Mouse (Mus musculus) CH12.LX (cell line): ENCODE measurements around the gene Zbtb20. TPM values are rescaled to one million over a fixed set of nuclear protein-coding genes. Genes with fewer than 3 reads are reported as not detected.

Experiments used
- DNase-seq: peaks from one replicate; pipeline ENCODE4 v3.0.0-alpha.2; 2013; ENCODE audit errors: extremely low read depth
- H3K27ac ChIP-seq: 2 replicates; pipeline ENCODE4 v1.5.1; 2012; ENCODE audit warnings: low read depth, mild to moderate bottlenecking, control low read depth, moderate library complexity; ENCODE audit not compliant: insufficient read depth
- H3K27me3 ChIP-seq: replicated peaks from 2 replicates; pipeline ENCODE3; 2012; ENCODE audit warnings: inconsistent platforms
- H3K36me3 ChIP-seq, 2 experiments: replicated peaks in 1 of 2; 2 replicates each; pipeline versions ENCODE3 to v1.6.1; 2012; ENCODE audit warnings: inconsistent platforms in 1 of 2, low read length in 1 of 2, mild to moderate bottlenecking in 1 of 2, mixed read lengths in 1 of 2, moderate library complexity in 1 of 2; ENCODE audit not compliant: control insufficient read depth in 1 of 2, insufficient read depth in 1 of 2
- H3K4me1 ChIP-seq, 2 experiments: 2 replicates each; pipeline ENCODE4 v1.6.1; 2012; ENCODE audit warnings: inconsistent platforms in 1 of 2, moderate library complexity in 1 of 2; ENCODE audit not compliant: insufficient read depth in 2 of 2, control insufficient read depth in 1 of 2
- H3K4me2 ChIP-seq: 2 replicates; pipeline ENCODE4 v1.6.1; 2012; ENCODE audit warnings: low read depth, mild to moderate bottlenecking, control low read depth; ENCODE audit not compliant: poor library complexity, insufficient read depth, severe bottlenecking
- H3K4me3 ChIP-seq, 3 experiments: fragments of 150-350 bp in 1 of 3; sonication (generic) in 1 of 3; replicated peaks in 1 of 3; 2 replicates each; pipeline versions ENCODE3 to v1.5.1; 2011 to 2012; ENCODE audit warnings: low read depth in 2 of 3, low read length in 2 of 3, mild to moderate bottlenecking in 2 of 3, moderate library complexity in 2 of 3, control low read depth in 1 of 3, improper control_type of control experiment in 1 of 3, inconsistent platforms in 1 of 3, mixed read lengths in 1 of 3; ENCODE audit not compliant: poor library complexity in 1 of 3
- H3K79me2 ChIP-seq: replicated peaks from 2 replicates; pipeline ENCODE4 v1.6.1; 2012; ENCODE audit warnings: mild to moderate bottlenecking, moderate library complexity; ENCODE audit not compliant: control insufficient read depth, poor library complexity, insufficient read depth, severe bottlenecking; ENCODE audit errors: extremely low read depth
- H3K9ac ChIP-seq: 2 replicates; pipeline ENCODE4 v1.6.1; 2012; ENCODE audit warnings: low read depth, mild to moderate bottlenecking, control low read depth, moderate library complexity; ENCODE audit not compliant: insufficient read depth
- H3K9me3 ChIP-seq: replicated peaks from 2 replicates; pipeline ENCODE3; 2012; ENCODE audit warnings: low read length, inconsistent platforms, mixed read lengths
- BHLHE40 ChIP-seq: IDR thresholded peaks from 2 replicates; pipeline ENCODE4 v1.6.1; 2011; ENCODE audit warnings: mild to moderate bottlenecking, low read depth, low read length, improper control_type of control experiment
- CHD2 ChIP-seq: IDR thresholded peaks from 2 replicates; pipeline ENCODE4 v1.6.1; 2011; ENCODE audit warnings: low read length, improper control_type of control experiment
- ELF1 ChIP-seq: IDR thresholded peaks from 2 replicates; pipeline ENCODE4 v1.6.1; 2014; ENCODE audit warnings: low read depth, mild to moderate bottlenecking, inconsistent platforms, low read length, improper control_type of control experiment
- EP300 ChIP-seq: IDR thresholded peaks from 2 replicates; pipeline ENCODE4 v1.6.1; 2011; ENCODE audit warnings: low read length, improper control_type of control experiment
- HCFC1 ChIP-seq: IDR thresholded peaks from 2 replicates; pipeline ENCODE4 v1.6.1; 2012; ENCODE audit warnings: low read depth, mild to moderate bottlenecking, inconsistent platforms, low read length, improper control_type of control experiment
- IRF4 ChIP-seq: IDR thresholded peaks from 2 replicates; pipeline ENCODE4 v1.6.1; 2014; ENCODE audit warnings: low read depth, mild to moderate bottlenecking, inconsistent platforms, low read length, improper control_type of control experiment
- JUN ChIP-seq: IDR thresholded peaks from 2 replicates; pipeline ENCODE4 v1.6.1; 2011; ENCODE audit warnings: low read depth, mild to moderate bottlenecking, low read length, improper control_type of control experiment, moderate library complexity; ENCODE audit not compliant: insufficient read depth
- KAT2A ChIP-seq: IDR thresholded peaks from 2 replicates; pipeline ENCODE4 v1.6.1; 2012; ENCODE audit warnings: low read length, improper control_type of control experiment, inconsistent platforms; ENCODE audit not compliant: insufficient replicate concordance
- MAX ChIP-seq: IDR thresholded peaks from 2 replicates; pipeline ENCODE4 v1.6.1; 2011; ENCODE audit warnings: low read length, improper control_type of control experiment
- MAZ ChIP-seq: IDR thresholded peaks from 2 replicates; pipeline ENCODE4 v1.6.1; 2012; ENCODE audit warnings: low read depth, mild to moderate bottlenecking, inconsistent platforms, low read length, improper control_type of control experiment, moderate library complexity
- MEF2A ChIP-seq: IDR thresholded peaks from 2 replicates; pipeline ENCODE4 v1.6.1; 2014; ENCODE audit warnings: low read depth, mild to moderate bottlenecking, inconsistent platforms, low read length, improper control_type of control experiment, borderline replicate concordance
- NELFE ChIP-seq: IDR thresholded peaks from 2 replicates; pipeline ENCODE4 v1.6.1; 2011; ENCODE audit warnings: low read depth, low read length, improper control_type of control experiment
- PAX5 ChIP-seq: IDR thresholded peaks from 2 replicates; pipeline ENCODE4 v1.6.1; 2012; ENCODE audit warnings: low read length, inconsistent platforms, mixed read lengths
- POLR2A ChIP-seq: IDR thresholded peaks from 2 replicates; pipeline ENCODE4 v1.6.1; 2011; ENCODE audit warnings: low read depth, mild to moderate bottlenecking, improper control_type of control experiment, low read length
- POLR2AphosphoS2 ChIP-seq: IDR thresholded peaks from 2 replicates; pipeline ENCODE4 v1.6.1; 2011; ENCODE audit warnings: low read depth, low read length, improper control_type of control experiment
- RCOR1 ChIP-seq: conservative IDR thresholded peaks from 2 replicates; pipeline ENCODE4 v1.6.1; 2012; ENCODE audit warnings: low read depth, mild to moderate bottlenecking, inconsistent platforms, low read length, improper control_type of control experiment
- TBP ChIP-seq: conservative IDR thresholded peaks from 2 replicates; pipeline ENCODE4 v1.6.1; 2011; ENCODE audit warnings: low read depth, low read length, improper control_type of control experiment
- TCF12 ChIP-seq: IDR thresholded peaks from 2 replicates; pipeline ENCODE4 v1.6.1; 2014; ENCODE audit warnings: low read depth, mild to moderate bottlenecking, inconsistent platforms, low read length, improper control_type of control experiment
- USF1 ChIP-seq: IDR thresholded peaks from 2 replicates; pipeline ENCODE4 v1.6.1; 2014; ENCODE audit warnings: low read depth, mild to moderate bottlenecking, inconsistent platforms, low read length, improper control_type of control experiment
- ZMIZ1 ChIP-seq: IDR thresholded peaks from 2 replicates; pipeline ENCODE4 v1.6.1; 2012; ENCODE audit warnings: low read depth, mild to moderate bottlenecking, inconsistent platforms, low read length, improper control_type of control experiment
- dilution Hi-C: fragments of 300-500 bp; cut with MboI; formaldehyde crosslinking; loops from 2 replicates; pipeline ENCODE4 v1.14.3; 2020; ENCODE audit warnings: low sequenced_read_pairs; ENCODE audit not compliant: extremely low pct_unique_long_range_greater_than_20kb, extremely low pct_ligation_motif_present
- in situ Hi-C: fragments of 300-500 bp; cut with MboI; formaldehyde crosslinking; loops from 3 replicates; pipeline ENCODE4 v1.14.3; 2019; ENCODE audit warnings: low sequenced_read_pairs, low pct_ligation_motif_present, low pct_unique_long_range_greater_than_20kb, mixed read lengths
- polyA plus RNA-seq: library from polyadenylated mRNA; unstranded; fragments of >175 nt; gene quantifications from 2 replicates; pipeline ENCODE4 v1.2.1, GENCODE M21; 2012; ENCODE audit warnings: low read depth; ENCODE audit not compliant: insufficient read length
- total RNA-seq, 2 experiments: library from RNA; depleted of rRNA; stranded (reverse); fragments of 300-350 nt in 1 of 2; fragments of >200 nt in 1 of 2; gene quantifications; 2 replicates each; pipeline ENCODE4 v1.2.3; 2012 to 2014

The Zbtb20 gene
- total and polyA plus RNA-seq, 3 experiments = 24.9 to 58.0 (median 51.6) TPM

DNA sequence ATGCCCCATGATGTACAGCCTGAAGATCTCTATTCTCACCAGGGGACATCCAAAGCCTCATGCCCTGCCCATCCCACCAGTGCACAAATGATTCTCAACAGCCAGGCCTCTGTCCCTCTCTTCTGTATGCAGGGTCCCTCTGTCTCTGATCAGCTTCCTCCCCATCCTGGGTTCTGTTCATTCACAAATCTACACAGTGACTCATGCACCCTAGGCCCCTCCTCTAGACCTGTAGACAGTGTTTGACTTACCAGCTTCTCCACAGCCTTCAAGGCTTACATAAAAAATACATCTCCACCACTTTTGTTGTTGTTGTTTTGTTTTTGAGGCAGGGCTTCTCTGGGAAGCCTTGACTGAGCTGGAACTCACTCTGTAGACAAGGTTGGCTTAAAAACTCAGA is 789.2 kb downstream of the Zbtb20 start:
- no peak; the same call in 1 of the 2 replicates for TF ChIP-seq EP300
- TF ChIP-seq ZMIZ1 = 0 out of 2 replicates have a peak, but pooled peaks have one; percentile 1
- peak; percentile 14; the same call in 1 of the 2 replicates for TF ChIP-seq TCF12
- in situ Hi-C loops (loop anchor here (5.0 kb wide), 1 partner anchor 32 kb away; no protein-coding TSS in a partner anchor), dilution Hi-C loops (no loop called here)
- no peak for DNase-seq
- Histone ChIP-seq H3K79me2 (peaks cover 16% of the 10 kb centered on the region), H3K9ac (peak overlapping the region; percentile 85), H3K4me3 (no peak overlapping the region), H3K4me1 (peaks cover 43 to 82% of the 10 kb centered on the region in 2 experiments), H3K4me2 (peak overlapping the region; percentile 71), H3K36me3 (peaks cover 4 to 8% of the 10 kb centered on the region in 2 experiments), H3K27ac (peak overlapping the region; percentile 98), H3K9me3 (peaks cover 8% of the 10 kb centered on the region), H3K27me3 (no peaks in the 10 kb centered on the region)

DNA sequence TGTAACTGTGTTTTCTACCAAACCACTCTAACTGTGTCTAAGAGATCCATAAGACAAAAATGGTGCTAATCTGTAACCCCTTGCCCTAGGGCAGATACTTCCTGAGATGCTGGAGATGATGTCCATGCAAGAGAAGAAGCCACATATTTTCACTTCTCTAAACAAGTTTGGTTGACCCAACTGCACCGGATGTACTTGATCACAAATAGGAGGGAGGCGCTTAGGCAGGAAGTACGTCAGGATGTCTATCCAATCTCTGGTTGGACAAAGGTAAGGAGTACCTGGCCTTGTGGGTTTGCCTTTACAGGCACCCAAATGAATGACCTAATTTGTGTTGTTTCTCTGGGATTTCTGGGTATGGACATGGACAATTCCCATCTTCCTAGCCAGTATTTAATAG is 792.6 kb downstream of the Zbtb20 start:
- Histone ChIP-seq H3K79me2 (no peaks in the 10 kb centered on the region), H3K4me3 (peak overlapping the region in 2 of 3 experiments; percentile 10 to 36), H3K27ac (peak overlapping the region; percentile 82), H3K36me3 (no peaks in the 10 kb centered on the region), H3K4me1 (peaks cover 47 to 74% of the 10 kb centered on the region in 2 experiments)
- dilution Hi-C loops = no loop called here
- TF ChIP-seq NELFE (no peak; the same call in 1 of the 2 replicates), POLR2A (peak; percentile 53), JUN (peak; percentile 8; the same call in 1 of the 2 replicates), USF1 (no peak), CHD2 (peak; percentile 63; the same call in 1 of the 2 replicates), POLR2AphosphoS2 (no peak), PAX5 (no peak), BHLHE40 (no peak), IRF4 (peak; percentile 77), TBP (peak; percentile 66; the same call in 1 of the 2 replicates), MEF2A (0 out of 2 replicates have a peak, but pooled peaks have one; percentile 35), ZMIZ1 (no peak), MAX (0 out of 2 replicates have a peak, but pooled peaks have one; percentile 22), MAZ (0 out of 2 replicates have a peak, but pooled peaks have one; percentile 2), ELF1 (peak; percentile 69; the same call in 1 of the 2 replicates), KAT2A (no peak), HCFC1 (peak; percentile 83), EP300 (peak; percentile 50; the same call in 1 of the 2 replicates), RCOR1 (no peak), TCF12 (peak; percentile 61)
- TF ChIP-seq, all 38 proteins: peak for 12
- Histone ChIP-seq H3K27me3 (no peaks in the 10 kb centered on the region), H3K9ac (peak overlapping the region; percentile 38; the same call in 1 of the 2 replicates), H3K9me3 (peaks cover 3% of the 10 kb centered on the region), H3K4me2 (peak overlapping the region; percentile 48)
- in situ Hi-C loops = no loop called here
- no peak for DNase-seq
